Mouse (Mus musculus): ENCODE measurements at regions not wholly inside any gene's neighbourhood (a gene's known extent, or its start where the extent isn't known, plus 50 kb on each side); places are given as distances from the start of the nearest gene placed in this dataset.

GRCm38 (mm10) chr16:77685651-77686190 lies 83.8 kb upstream of the Gm11146 start:
- TF ChIP-seq POLR2A (IDR thresholded peaks at IDR 0.05; ENCODE audit: extremely low read depth, insufficient read depth, low read length) (no peak), CTCF (IDR thresholded peaks at IDR 0.05; ENCODE audit: low read depth, low read length) (no peak)
